Mouse (Mus musculus): ENCODE measurements around the gene Gm20388.

Gm20388 gene

DNA sequence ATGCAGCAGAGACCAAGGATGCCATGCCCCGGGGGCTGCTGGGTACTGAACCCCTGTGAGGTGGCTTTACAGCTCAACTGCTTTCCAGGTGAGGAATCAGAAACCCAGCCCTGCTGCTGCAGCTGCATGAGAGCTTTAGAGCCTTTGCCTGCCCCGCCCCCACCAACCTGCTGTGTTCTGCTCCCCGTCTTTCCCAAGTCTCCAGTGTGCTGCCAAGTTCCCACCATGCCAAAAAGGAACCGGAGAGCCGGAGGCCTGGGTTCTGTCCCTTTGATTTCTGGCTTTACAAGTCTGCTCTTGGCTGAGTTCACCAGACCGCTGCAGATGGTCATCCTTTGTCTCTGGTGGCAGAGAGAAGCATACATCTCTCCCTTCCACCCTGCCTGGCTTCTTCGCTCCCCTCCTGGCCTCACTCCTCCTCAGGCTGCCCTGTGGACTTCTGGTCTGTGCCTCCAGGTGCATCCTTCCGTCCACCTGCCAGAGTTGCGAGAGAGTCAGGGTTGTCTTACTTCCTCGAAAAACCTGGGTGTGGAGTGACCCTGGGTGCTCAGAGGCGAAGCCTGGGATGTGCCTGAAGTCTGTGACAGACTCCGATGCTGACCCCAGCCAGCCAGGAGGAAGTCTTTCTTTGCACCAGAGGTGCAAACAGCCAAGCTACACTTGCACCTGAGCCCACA lies 1086.4 kb downstream of the Gm20388 start:
- DNase-seq (ENCODE audit: low spot score in 2 of 2), result no peak

DNA sequence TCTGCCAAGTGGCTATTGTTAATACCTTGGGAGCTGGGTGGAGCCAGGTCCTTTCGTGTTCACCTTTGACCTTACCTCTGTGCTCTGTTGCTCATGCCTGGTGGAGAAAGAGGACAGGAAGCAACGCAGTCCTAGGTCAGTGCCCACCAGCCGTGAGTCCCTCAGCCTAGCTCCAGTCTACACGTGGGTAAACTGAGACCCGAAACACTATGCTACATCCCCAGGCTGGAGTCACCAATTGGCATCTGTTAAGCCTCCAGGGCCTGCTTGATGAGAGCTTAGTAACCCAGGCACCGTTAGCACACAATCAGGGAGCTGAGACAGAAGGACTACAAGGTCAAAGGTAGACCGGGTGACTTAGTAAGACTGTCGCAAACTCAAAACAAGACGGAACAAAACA lies 1087.3 kb downstream of the Gm20388 start:
- no peak for DNase-seq (ENCODE audit: low spot score in 2 of 2)

DNA sequence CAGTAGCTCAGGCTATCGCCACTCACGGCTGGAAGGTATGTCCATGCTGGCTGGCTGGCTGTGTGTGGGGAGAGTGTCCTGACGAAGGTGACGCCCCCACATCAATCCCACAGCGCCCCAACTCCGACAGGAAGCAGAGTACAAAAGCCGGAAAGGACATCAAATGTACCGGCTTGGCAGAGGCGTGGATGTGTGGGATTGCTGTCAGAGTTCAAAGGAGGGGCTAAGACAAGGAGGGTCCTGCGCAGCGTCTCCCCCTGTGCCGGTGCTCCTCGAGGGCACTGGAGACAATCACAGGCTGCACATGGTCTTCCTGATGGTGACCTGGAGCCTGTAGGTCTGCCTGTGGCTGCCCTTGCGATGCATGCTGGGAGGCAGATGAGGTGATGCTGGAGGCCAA lies 1088.3 kb downstream of the Gm20388 start:
- DNase-seq (ENCODE audit: low spot score in 2 of 2), result no peak

DNA sequence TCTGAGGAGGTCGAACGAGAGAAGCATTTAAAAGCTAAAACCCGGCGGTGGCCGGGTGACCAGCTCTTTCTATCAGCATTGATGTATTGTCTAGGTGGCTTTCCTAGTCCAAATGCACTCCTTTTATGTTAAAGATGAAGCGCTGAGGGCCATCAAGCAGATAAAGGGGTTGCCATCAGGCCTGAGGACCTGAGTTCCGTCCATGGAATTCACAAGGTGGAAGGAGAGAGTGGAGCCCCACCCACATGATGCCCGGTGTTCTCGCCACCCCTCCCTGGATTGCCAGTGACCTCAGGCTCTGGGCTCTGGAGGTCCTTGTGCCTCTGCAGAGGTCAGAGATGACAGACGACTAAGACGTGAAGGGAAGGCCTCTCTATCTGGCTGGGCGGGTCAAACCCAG lies 1091.3 kb downstream of the Gm20388 start:
- no peak for DNase-seq (ENCODE audit: low spot score in 2 of 2)

DNA sequence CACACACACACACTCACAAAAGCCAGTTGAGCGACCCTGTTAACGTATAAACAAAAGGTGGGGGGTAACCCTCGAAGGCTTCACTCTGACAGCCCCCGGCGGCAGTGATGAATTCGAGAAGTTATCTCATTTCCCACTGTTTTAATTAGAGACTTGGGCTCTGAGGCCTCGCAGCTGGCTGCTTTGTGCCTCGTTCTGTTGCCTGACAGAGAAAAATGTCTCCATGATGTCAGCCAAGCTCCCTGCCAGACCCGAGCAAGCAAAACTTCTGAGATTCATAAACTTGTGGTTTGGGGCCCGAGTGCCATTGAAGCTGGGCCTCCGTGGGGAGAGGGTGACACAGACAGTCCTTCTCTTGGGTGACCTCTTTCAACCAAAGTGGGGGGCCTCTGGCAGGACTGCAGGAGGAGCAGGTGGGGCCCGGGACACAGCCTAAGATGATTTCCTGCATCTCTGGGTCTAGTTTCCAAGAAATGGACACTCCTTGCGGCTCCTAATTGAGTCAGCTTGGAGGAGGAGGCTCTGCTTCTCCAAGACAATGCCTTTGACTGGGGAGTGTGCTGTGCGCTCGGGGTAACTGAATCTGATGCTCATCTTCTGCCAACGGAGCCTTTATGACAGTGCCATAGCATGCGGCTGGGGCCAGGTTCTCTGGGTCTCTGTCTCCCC lies 1092.4 kb downstream of the Gm20388 start:
- DNase-seq (ENCODE audit: low spot score in 2 of 2), result no peak

DNA sequence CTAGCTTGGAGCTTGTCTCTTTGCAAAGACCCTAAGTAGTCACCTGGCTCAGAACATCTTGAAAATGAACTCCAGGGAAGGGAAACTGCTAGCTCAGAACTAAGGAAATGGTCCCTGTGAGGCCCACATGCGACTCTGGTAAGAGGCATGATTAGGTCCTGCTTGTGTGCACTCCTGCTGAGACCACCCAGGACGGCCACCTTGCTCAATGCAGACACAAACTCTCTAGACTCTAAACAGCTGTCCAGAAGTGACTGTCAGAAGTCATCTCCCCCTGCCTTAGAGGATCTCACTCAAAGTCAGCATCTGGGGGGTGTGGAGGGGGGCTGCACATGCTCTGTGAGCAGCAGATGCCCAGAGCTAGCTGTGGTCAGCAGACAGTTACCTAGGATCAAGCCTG lies 1093.0 kb downstream of the Gm20388 start:
- DNase-seq (ENCODE audit: low spot score in 2 of 2), result no peak

DNA sequence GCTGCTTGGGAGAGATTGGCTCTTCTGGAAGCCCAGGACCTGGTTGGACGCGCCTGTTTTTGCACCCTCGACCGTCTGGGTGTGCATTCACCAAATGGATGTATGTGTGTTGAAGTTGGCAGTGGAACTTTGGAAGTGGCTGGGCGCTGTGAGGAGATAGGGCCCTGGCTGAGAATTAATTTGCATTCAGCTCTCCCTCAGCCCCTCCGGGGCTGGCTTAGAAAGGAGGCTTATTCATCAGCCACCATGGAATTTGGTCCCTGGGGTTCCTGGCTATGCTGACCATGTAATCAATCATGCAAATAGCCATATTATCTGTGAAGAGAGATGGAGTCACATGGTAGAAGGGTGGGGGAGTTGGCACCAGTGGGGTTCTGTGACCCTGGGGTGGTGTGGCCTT lies 1102.7 kb downstream of the Gm20388 start:
- DNase-seq (ENCODE audit: low spot score in 2 of 2), result no peak

DNA sequence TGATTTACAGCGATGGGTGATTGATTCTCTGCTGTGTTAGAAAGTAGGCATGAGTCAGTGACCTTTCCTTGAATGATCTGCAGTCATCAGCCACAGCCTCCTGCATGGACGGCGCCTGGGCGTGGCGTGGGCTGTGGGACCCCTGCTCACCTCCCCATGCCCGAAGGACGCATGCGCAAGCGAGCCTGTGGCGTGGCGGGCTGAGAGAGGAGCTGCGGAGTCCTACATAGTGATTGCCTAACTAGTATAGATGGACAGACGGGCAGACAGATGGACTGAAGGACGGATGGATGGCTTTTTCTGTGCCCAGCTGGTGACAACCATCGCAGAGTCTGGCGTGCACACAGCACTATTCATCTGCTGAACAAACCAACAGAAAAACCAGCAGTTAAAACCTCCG lies 1106.0 kb downstream of the Gm20388 start:
- no peak for DNase-seq (ENCODE audit: low spot score in 2 of 2)

DNA sequence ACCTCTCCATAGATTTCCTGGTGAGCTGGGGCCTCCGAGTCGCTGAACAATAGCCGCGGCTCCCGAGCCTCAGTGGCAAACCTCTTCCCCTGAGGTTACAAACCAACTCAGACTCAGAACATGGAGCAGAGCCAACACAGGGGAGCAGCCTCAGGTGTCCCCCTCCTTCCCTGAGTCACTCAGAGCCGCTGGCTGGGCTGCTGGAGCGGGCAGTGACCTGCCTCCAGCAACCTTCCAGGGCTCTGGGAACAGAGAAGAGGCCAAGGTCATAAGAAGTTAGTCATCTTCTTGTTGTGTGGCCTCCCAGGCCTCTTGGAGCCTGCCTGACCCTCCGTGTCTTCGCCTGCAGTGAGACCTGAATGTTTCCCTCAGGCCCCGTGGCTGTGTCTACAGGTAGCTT lies 1107.6 kb downstream of the Gm20388 start:
- no peak for DNase-seq (ENCODE audit: low spot score in 2 of 2)

DNA sequence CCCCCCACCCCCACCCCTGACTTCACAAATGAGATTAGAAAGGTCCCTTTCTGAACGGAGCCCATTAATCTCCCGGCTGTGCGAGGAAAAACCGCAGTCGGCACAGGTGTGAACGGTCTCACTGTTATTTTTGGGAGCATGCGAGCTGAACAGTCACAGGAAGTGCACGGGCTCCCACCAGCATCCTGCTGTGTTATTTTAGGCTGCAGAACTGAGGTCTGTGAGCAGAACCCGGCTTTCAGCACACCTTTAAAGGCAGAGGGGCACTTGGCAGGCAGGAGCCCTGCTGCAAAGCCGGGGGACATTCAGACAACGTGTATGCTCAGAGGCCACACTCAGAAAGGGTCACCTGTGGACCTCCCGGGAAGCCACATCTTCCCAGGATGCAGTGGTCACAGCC lies 1110.8 kb downstream of the Gm20388 start:
- DNase-seq (ENCODE audit: low spot score in 2 of 2), result no peak

DNA sequence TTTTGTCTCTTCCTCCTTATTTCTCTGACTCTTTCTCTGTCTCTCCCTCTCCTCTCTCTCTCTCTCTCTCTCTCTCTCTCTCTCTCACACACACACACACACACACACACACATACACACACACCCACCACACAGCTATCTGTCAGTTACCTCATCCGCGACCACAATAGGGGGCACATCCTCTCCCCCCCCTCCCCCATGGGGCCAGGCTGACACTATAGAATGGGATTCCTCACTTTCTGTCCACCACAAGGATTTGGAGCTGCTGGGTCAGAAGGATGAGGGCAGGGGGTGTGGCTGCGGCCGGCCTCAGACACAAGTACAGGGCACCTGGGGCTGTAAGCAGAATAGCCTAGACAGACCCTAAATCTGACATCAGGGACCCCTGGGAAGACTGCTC lies 1112.4 kb downstream of the Gm20388 start:
- no peak for DNase-seq (ENCODE audit: low spot score in 2 of 2)

DNA sequence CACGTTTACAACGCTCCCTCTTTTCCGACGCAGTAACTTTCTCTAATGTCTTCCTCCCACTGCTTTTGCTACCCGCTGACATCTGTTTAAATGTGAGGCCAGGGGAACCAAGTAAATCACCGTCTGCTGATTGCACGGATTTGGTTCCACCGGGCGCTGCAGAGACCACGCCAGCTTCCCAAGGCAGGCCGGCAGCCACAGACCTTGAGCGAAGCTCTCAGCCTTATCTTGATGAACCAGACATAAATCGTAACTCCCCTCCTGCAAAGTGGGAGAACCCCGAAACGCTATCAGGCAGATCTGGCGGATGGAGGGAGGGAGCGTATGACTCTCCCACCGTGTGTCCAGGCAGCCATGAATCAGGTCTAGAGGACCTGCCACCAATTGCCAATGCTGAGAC lies 1113.1 kb downstream of the Gm20388 start:
- DNase-seq (ENCODE audit: low spot score in 2 of 2), result no peak

DNA sequence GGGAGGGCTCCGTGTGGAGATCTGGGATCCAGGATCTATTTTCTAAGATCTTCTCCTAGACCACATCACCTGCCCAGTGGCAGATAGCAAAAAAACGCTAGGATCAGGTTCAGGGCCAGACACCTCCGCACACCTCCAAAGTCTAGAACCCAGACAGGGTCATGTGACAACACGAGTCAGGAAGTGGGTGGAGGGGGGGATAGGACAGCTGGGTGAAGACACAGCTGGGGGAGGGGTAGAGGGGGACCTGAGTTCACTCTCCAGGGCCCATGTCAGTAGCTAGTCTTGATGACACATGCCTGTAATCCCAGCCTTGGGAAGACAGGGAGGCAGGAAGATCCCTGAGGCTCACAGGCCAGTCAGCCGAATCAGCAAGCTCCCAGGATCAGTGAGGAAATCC lies 1114.8 kb downstream of the Gm20388 start:
- DNase-seq (ENCODE audit: low spot score in 2 of 2), result no peak

DNA sequence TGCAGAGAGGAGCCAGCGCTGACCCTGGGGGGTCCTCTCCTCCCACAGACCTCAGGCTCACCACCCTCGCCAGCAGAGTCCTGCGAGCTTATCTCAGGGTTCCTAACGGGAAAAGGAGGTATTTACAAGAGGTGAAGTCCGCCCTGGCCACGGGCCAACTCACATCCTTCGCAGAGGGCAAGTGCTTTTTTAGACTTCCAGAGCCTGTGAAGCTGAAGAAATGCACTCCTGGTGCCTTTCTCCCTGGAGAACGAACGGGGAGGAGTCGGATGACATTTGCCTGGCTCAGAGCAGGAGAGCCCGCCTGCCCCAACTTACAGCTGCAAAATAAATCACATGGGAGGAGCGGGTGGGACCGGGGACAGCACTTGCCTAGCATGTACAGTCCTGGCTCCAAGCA lies 1117.1 kb downstream of the Gm20388 start:
- no peak for DNase-seq (ENCODE audit: low spot score in 2 of 2)

DNA sequence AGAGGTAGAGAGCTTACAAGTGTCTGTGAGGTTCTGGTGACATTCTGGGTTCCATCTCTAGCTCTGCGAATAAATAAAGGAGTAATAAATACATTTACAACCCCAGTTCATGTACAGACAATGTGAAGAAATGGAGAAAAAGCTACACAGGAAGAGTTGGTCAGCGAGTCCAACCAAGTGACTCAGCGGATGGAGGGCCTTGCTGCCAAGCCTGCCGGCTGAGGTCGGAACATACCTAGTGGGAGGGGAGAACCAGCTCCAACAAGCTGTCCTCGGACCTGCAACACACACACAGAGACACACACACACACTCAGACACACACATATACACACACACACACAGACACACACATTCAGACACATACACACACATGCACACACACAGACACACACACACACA lies 1118.4 kb downstream of the Gm20388 start:
- DNase-seq (ENCODE audit: low spot score in 2 of 2), result no peak

DNA sequence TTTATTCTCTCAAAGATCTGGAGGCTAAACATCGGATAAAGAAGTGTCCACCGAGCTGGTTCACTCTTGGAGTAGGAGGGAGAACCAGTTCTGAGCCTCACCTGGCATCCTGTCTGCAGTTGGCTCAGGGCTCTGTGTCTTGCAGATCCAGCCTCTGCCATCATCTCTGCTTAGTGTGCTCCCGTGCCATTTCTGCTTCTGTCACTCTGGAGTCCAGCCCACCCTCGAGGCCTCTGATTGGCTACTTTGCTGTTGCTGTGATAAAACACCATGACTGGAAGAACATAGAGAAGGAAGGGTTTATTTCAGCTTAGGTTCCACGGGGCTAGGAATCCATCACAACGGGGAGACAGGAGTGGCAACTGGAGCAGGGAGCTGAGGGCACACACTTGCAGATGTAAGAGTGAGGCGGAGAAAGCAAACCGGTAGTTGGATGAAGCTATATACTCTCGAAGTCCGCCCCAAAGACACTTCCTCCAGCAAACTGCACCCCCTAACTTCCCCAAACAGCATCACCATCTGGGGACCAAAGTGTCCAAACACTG lies 1119.9 kb downstream of the Gm20388 start:
- DNase-seq (ENCODE audit: low spot score in 2 of 2), result no peak

DNA sequence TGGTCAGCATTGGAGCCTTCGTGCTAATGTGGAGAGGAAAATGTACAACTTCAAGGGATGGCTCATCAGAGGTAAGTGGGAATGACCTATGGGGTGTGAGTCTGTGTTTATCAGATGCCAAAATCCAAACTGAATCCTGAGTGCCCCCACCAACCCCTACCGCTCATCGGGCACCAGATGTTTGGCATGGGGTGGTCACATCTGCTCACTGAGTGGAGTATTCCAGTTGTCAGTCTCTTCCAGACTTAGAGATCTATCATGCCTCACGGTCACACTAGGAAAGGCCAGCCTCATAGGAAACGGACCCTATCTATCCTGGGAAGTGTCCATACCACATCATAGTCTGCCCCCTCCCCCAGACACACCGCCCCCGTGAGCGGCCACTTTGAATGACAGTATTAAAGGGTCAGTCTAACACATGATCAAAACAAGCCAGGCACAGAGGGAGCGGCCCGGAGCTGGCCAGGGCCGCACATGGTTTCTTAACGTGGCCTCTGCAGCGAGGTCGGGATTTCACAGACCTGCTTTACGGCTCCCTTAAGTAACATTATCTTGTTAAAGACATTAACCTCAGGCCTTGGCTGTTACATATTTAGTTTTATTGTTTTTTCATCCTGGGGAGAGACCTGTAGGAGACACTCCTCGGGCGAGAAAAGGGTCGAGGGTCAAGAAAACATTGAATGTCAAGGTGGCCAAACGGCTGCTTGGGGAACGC lies 1122.8 kb downstream of the Gm20388 start:
- no peak for DNase-seq (ENCODE audit: low spot score in 2 of 2)

DNA sequence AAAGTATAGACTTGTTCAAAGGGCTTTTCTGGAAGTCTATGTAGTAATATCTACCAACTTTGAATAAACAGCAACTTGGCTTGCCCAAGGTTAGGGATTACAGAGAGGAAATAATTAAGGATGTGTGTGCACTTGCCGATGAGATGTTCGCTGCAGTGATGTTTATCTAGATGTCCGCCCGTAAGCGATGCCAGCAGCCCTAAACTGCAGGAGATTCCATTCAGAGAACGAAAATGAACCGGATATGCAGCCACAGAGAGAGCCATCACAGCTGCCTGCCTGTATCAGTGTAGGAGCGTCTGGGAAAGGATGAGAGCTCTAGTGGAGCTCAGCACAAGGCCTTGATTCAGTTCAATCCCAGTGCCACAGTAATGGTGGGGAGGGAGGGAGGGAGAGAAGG lies 1125.0 kb downstream of the Gm20388 start:
- no peak for DNase-seq (ENCODE audit: low spot score in 2 of 2)

DNA sequence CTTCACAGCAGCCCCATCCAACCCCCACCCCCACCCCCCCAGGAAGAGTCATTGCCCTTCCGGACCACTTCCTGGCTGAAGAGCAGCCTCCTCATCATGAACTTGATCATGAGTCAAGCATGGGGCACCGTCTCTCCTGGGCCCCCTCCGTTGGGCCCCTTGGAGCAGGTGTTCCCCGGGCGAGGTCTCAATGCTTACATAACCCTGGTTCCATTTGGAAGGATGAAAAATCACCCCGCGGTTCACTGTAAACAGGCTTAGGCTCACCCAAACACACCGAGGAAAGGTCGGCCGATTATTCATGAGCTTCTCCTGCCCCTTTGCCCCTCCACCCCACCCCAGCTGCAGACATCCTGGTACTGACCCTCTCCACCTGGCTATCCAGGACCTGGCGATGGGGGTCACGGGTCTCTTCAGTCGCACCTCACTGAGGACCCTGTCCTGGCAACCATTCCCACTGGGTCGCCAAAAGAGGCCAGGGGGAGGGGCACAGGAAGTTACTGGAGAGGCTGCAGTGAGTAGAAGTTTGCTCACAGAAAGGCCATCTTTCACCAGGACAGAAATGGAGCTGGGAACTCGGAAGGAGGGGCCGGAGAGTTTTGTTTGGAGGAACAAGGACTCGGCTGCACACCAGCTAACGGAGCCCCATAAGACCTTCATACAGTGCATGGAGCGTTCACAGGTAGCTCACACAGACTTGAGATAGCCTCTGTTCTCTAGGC lies 1133.2 kb downstream of the Gm20388 start:
- DNase-seq (ENCODE audit: low spot score in 2 of 2), result no peak

DNA sequence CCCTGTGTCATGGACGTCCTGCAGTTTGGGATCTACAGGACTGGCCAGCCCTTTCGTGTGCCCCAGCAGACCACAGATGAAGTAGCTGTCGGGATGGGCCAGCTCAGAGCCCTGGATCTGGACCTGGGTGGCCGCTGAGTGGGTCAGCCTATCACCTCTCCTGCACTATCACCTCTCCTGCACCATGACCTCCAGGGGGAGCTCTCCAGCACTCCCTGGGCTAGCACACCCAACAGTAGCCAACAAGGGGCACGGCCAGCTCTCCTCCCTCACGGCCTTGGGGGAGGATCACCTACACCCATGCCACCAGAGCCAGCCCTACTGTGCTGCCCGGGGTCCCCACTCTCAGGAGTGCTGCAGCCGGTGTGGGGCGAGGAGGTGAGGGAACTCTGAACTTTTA lies 1136.8 kb downstream of the Gm20388 start:
- DNase-seq (ENCODE audit: low spot score in 2 of 2), result no peak

DNA sequence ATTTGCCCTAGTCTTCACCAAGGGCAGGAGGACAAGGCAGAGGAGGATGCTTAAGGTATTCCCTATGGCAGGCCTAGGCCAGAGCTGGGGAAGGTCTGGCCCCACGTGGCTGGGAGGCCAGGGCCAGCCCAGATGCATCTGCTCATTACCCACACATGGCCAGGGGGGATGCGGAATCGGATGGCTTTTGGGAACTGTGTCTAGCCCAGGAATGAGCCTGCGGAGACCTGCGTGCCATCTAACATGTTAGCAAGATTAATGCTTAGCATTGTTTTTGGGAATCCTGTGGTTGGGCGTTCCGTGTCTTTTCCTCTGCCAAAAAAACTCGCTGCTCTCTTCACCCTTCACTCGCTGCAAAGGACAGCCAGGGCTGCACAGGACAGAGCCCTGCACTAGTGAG lies 1147.4 kb downstream of the Gm20388 start:
- no peak for DNase-seq (ENCODE audit: low spot score in 2 of 2)

DNA sequence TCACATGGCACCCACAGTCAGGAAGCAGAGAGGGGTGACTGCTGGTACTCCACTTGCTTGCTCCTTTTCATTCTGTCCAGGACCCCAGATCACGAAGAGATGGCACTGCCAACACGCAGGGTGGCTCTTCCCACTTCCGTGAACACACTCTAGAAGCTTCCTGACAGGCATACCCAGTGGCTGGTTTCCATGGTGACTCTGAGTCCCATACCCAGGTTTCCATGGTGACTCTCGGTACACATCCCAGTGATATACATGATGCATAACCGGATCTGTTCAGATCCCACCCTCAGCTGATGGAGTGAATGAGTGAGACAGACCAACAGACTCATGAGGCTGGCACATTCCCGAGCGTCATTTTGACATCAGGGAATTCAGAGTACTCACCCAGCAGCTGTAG lies 1148.5 kb downstream of the Gm20388 start:
- DNase-seq (ENCODE audit: low spot score in 2 of 2), result no peak

Measured in frontal cortex, postnatal 25 days (tissue).